Mouse (Mus musculus) monocyte, adult 2 months (primary cell): ENCODE measurements around the gene Ccdc167.

Experiments used
- DNase-seq, 2 experiments: peaks; one replicate each; pipeline ENCODE4 v3.0.0; 2022; ENCODE audit warnings: low spot score in 2 of 2, low read depth in 1 of 2

Gene Ccdc167

GRCm38 (mm10) chr17:29687373-29687772 is 29.5 kb downstream of the Ccdc167 start:
- no peak for DNase-seq

GRCm38 (mm10) chr17:29686771-29687170 is 30.1 kb downstream of the Ccdc167 start:
- no peak for DNase-seq

- DNase-seq, result no peak
Measured at GRCm38 (mm10) chr17:29684275-29684674, 32.6 kb downstream of the Ccdc167 start.

- DNase-seq, result no peak
Measured at GRCm38 (mm10) chr17:29683127-29683526, 33.7 kb downstream of the Ccdc167 start.

- no peak for DNase-seq
Measured at GRCm38 (mm10) chr17:29682261-29682660, 34.6 kb downstream of the Ccdc167 start.

GRCm38 (mm10) chr17:29681669-29682068 is 35.2 kb downstream of the Ccdc167 start:
- DNase-seq, result no peak

- no peak for DNase-seq
Measured at GRCm38 (mm10) chr17:29680921-29681320, 35.9 kb downstream of the Ccdc167 start.

GRCm38 (mm10) chr17:29680174-29680573 is 36.7 kb downstream of the Ccdc167 start:
- no peak for DNase-seq

GRCm38 (mm10) chr17:29679038-29679767 is 37.6 kb downstream of the Ccdc167 start:
- no peak for DNase-seq

- no peak for DNase-seq
Measured at GRCm38 (mm10) chr17:29678526-29678925, 38.3 kb downstream of the Ccdc167 start.

GRCm38 (mm10) chr17:29673325-29673724 is 43.5 kb downstream of the Ccdc167 start:
- DNase-seq, result no peak

- DNase-seq, result no peak
Measured at GRCm38 (mm10) chr17:29671021-29671420, 45.8 kb downstream of the Ccdc167 start.

- DNase-seq, result no peak
Measured at GRCm38 (mm10) chr17:29669936-29670335, 46.9 kb downstream of the Ccdc167 start.

- no peak for DNase-seq
Measured at GRCm38 (mm10) chr17:29669030-29669429, 47.8 kb downstream of the Ccdc167 start.

- DNase-seq, result no peak
Measured at GRCm38 (mm10) chr17:29668051-29668986, 48.5 kb downstream of the Ccdc167 start.

- no peak for DNase-seq
Measured at GRCm38 (mm10) chr17:29662145-29662544, 54.7 kb downstream of the Ccdc167 start.

GRCm38 (mm10) chr17:29660762-29661391 is 56.0 kb downstream of the Ccdc167 start:
- no peak for DNase-seq

GRCm38 (mm10) chr17:29660076-29660761 is 56.6 kb downstream of the Ccdc167 start, which contains the start of gene Cmtr1:
Gene Cmtr1, plus strand, starts transcription at chr17:29660595.
- DNase-seq, result peak; percentile 91 to 97

- DNase-seq, result no peak
Measured at GRCm38 (mm10) chr17:29658249-29658648, 58.6 kb downstream of the Ccdc167 start.

- no peak for DNase-seq
Measured at GRCm38 (mm10) chr17:29642219-29642618, 74.6 kb downstream of the Ccdc167 start.

GRCm38 (mm10) chr17:29640971-29641370 is 75.9 kb downstream of the Ccdc167 start:
- no peak for DNase-seq
